Mouse (Mus musculus) urinary bladder, postnatal 25 days (tissue): ENCODE data around the gene Atp1b4.
A peak's percentile ranks its signal among the peaks of the same experiment; 100 is the strongest.
"Not testable (repeated sequence)": the region's sequence is repeated elsewhere in the genome, so short reads cannot be mapped to it uniquely, and the experiment has no call there.

Experiments
- DNase-seq: peaks from one replicate; pipeline ENCODE4 v3.0.0; 2022; ENCODE audit warnings: low spot score

Gene Atp1b4

DNA sequence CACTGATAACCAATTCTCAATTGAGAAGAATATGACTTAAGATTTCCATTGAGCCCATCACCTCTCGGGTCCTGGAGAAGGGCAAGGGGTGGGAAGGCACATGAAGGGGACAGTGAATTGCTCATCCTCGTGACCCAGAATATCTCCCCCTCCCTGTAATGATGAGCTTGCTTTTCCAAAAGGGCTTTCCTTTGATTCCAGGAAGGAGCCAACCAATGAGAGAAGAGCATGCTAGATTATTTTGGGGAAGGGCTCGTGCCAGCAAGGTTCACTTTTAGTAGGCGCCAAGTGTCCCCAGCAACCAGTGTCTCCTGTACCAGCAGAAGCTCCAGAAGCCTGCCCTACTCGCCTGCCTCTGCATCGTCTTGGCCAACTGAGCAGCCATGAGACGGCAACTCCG, at the start of gene Atp1b4:
Gene Atp1b4, plus strand, starts transcription at position 301 of the 400 bp plus-strand sequence.
- DNase-seq = no peak

DNA sequence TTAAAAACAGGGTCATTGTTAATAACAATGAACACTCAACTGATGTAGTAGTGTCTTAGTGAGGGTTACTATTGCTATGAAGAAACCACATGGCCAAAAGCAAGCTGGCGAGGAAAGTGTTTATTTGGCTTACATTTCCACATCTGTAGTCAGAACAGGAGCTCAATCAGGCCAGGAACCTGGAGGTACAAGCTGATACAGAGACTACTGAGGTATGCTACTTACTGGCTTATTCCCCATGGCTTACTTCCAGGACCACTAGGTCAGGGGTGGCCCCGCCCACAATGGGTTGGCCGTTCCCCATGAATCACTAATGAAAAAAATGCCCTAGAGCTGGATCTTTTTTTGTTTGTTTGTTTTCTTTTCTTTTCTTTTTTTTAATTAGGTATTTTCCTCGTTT, 7.4 kb upstream of the Atp1b4 start:
- DNase-seq = peak; percentile 11

DNA sequence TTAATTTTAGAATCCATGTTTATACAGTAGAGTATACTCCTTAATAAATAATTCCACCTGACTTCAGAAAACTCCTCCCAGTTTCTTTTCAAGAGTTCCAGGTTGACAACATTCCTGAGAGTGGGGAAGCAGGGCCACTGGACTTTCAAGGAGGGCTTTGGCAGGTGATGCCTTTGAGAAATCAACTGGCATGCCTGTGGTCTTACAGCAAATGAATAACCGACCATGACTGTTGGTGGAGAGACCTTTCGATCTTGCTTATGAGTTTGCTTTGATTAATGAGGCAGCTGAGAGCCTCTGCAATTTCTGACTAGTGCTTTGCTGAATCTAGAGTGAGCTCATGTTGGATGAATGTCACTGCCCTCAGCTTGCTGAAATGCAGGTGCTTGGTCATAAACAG, 4.9 kb upstream of the Atp1b4 start:
- DNase-seq = no peak

DNA sequence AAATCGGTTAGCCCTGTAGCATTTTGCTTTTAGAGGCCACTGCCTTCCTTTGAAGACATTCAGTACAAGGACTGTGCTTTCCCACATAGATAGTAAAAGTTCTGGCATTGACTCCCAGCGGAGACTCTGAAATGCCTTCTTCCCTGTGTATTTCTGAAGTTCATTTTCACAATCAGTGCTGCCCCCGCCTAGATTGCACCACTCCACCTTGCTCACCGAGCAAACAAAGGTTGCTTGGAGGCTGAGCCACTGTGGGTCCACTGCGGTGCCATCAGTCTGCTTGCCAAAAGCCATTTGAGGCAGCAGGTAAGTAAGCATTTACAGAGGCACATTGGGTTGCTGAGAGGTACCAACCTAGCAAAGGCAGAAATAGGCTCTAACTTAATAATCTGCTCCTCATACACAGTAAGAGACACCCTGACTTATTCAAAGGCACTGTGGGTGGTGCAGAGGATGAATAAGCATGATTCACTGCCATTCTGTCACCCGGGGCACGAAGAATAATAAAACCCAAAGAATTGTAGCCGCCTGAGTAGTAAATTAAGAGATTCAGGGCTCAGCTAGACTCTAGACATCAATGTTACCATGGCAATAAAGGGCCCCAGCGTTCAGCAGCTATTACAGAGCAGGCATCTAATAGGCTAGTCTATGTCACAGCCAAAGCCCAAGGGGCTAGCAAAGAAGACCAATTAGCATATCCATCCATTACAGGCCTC, 2.9 kb upstream of the Atp1b4 start:
- no peak for DNase-seq

DNA sequence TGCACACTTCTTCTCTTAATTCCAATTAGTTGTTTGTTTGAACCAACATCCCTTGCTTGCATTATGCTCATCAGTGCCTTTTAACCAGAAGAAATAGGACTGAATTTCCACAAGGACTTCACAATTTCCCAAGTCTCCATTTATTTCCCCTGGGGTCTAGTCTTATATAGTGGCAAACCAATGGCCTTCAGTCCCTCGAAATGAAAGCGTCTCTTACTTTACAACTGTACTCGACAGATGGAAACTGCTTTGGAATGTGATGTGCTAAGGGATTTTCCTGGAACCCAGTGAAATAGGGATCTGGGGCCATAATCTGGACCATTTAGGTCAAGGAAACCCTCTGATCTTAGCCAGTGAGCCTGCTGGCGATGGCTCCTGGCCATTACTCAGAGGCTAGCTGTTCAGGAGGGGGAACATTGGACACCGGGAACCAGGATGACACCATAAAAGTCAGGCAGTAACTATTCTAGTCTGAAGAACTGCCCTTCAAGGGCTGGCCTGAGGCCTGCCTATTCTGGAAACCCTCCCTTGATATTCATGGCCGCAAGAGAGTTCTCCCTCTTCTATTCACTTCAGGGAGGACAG, 2.3 kb upstream of the Atp1b4 start:
- DNase-seq = no peak

DNA sequence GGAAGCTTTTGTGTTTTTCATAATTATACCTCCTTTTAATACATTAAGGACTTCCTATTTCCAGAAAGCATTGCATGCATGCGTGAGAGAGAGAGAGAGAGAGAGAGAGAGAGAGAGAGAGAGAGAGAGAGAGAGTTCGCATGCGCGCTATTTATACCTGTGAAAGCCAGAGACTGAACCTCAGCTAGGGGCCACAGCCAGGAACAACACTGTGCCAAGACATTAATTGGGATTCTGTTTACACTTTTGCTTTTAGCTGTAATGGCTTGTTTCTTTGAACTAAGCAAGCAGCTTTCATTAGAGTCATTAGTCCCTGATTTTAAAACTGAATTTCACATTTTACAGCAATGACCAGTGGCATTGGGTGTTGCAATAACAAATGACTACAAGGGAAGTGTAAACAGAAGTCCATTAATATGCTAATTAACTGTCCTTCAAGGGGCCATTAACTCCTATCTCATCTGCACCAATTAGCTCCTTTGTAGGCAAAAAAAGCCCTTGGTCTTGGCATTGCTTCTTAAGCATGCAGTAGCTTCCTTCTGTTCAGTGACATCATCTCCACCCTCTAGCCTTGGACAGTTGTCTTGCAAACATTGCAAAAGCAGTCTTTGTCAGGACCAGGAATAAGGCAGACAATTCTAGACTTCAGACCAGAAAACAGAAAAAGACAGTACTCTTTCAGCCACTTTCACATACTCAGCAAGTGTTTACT, 14.9 kb downstream of the Atp1b4 start:
- DNase-seq = no peak

DNA sequence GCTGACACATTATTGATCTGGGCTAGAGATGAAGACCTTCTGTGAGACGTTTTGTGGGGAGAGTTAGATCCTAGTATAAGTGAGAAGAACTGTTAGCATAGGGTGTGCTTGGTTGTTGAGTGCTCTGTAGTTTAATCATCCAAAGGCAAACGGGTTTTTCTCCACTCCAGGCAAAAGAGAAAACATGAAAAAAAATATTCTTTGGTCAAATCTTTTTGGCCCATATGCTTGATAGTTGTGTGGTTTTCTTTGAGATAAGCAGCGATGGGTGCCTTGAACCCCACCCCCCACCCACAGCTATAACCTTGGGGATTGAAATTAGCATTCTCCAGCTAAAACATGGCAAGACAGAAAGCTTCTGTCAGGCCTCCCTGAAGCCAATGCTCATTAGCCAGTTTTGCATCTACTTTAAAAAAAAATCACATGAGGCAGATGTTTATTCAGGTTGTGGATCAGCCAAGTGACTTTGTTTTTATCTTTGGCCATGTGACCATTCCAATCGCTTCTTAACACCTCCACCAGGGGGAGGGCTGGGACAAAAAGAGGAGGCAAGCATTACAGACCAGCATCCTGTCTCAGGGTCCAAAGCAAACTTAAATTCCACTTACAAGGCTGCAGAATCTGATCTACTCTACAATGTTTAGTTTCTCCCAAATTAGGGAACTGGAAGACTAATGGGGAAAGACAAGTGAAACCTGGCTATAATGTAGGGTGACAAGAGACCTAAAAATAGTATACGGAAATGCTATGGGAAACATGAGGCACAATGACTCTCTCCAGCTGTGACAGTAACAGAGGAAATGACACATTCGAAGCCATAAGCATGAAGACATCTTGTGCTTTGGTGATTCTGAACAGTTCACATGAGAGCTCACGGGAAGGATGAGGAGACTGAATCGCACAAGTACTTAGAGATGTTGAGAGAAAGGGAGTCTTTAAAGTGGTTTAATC, 18.6 kb downstream of the Atp1b4 start:
- peak; percentile 9 for DNase-seq

DNA sequence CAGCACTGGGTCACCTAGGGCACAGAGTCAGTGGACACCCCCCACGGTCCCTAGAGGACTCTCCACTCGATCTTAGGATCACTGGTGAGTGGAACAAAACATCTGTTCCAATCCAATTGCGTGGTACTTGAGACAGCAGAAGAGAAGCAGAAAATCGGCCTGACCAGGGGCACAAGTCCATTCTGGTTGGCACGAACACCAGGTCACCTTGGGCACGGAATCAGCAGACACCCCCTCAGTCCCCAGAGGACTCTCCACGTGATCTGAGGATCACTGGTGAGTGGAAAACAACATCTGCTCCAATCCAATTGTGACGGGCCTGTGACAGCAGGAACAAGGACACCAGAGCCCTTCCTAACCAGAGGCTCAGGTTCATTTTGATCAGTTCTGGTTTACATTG, 46.0 kb downstream of the Atp1b4 start:
- DNase-seq = no peak

DNA sequence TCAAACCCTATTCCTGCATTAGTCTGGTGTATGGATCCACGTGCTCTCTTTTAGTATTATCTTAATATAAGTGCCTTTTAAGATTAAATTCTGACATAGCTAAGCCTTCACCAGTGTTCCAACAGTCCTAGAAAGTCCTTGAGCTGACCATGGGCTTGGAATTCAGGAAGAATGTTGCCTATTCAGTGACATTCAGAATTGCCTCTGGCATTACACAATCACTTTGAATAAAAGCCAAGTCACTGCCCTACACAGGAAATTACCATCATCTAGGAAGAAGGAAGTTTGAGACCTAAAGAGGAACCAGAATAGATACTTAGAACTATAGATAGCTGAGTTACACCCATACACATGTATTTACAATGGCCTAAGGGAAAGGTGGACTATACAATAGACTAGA, 48.6 kb downstream of the Atp1b4 start:
- DNase-seq = not testable (repeated sequence)

DNA sequence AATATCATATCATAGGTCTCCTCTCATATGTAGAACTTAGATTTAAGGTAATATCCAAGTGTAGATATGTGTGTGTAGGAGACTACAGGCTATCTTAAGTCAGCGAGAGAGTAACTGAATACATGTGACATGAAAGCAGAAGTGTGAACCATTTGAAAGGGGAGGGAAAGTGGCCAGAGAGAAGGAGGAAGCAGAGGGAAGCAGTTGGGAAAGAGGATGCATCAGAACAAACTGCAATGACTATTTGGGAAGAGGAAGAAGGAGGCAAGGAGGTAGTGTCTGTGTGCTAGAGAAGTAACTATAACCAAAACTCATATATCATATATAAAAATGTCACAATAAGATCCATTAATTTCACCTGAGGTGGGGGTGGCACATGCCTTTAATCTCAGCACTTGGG, 57.2 kb downstream of the Atp1b4 start:
- not testable (repeated sequence) for DNase-seq
